Mouse (Mus musculus): ENCODE data around the gene Ncapg2.

Gene Ncapg2

DNA sequence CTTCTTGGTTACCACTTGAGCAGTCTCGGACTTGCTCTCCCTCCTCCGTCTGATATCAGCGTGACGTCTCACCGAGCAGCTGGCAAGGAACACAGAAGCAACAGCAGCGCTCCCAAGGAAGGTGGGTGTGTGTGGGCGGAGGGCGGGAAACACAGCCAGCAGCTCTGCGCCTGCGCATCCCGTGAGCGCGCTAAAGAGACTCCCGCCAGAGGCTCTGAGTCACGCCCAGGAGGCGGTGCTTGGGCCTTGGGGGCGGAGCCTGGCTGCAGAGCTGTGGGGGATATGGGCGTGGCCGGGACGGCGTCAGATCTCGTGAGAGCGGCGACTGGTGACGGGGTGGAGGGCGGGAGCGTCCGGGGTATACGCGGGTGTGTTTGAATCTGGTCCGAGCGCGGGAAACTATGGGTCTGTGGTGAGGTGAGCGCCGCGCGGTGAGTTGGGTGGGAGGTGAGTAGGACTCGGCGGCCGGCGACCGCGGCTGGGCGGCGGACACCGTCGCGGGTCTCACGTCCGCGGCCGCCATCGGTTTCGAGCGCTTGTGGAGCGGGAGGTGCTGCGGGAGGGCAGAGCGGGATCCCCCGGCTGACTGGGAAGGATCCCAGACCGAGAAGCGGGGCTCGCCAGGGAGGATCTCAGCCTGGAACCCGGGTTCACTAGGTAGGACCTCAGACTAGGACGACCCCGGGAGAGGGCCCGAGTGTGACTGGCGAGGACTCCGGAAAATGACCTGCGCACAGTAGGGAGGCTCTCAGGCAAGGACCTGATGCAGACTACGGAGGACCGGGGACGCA is at the start of gene Ncapg2:
Ncapg2 (plus strand) TSS at position 358 of the 791 bp plus-strand sequence.
- DNase-seq, result peak; percentile 97 to 98

DNA sequence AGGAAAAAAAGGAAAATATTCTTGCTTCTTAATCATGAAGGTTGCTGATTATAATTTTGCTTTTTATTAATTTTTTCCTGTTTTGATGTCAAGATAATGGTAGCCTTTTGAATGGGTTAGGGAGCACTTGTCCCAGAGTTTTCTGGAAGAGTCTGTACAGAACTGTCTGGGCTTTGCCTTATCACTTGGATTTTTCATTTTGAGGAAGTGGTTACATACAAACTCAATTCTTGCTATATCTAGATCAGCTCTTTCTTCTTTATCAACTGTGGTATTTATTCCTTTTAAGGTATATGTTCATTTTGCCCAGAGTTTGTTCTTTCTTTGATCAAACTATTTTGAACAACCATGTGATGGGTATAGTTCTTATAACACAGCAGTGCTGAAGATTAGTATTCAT is 43.1 kb upstream of the Ncapg2 start:
- no peak for DNase-seq

DNA sequence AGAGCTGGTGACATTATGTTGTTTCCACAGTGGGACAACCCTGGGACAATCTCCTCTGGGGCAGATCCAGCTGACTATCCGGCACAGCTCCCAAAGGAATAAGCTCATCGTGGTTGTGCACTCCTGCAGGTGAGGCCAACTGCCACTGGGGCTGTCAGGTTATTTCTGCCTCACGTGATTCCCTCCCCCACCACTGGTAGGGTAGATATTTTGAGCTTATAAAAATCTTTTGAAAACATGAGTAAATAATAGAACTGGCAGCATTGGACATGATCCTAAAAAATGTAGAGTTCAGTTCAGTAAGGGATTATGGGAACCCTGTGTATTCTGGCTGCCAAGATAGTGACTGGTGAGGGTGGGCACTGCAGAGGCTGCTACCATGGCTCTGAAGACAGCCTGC is 38.3 kb upstream of the Ncapg2 start:
- no peak for DNase-seq

DNA sequence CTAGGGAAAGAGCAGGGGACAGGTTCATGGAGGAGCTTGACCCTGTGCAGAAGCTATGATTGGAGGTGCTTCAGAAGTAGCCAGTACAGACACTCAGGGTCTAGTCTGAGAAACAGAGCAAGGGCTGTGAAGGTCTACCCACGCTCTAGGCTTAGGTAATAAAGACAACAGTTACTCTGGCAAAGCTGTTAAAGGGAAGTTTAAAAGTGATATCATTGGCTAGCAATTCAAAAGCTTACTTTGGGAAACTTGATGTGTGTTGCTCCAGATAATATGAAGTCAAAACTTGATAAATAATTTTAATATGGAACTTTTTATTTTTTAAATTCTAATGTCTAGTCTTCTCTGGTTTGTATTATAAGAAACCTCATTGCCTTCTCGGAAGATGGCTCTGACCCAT is 37.9 kb upstream of the Ncapg2 start:
- no peak for DNase-seq

- no peak for DNase-seq
Observed at GRCm38 (mm10) chr12:116368857-116369256, 36.3 kb upstream of the Ncapg2 start.

GRCm38 (mm10) chr12:116383101-116383500 is 22.1 kb upstream of the Ncapg2 start:
- DNase-seq, result no peak

DNA sequence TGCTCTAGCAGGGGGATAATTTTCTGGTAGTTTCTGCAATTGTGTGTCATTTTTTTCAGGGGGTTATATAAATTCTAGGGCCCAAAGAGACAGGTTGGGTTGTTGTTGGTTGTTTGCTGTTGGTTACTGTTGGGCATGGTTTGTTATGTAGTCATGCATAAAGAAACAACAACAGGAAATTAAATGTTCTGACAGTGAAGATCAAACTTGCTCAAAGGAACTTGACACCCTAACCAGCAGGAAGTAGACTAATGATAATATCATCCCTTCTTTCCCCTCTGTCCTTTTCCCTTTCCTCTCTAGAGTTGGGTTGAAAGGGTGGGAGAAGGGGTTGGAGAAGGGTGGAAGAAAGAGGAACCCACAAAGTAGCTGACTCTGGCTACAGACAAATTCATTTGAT is 21.2 kb upstream of the Ncapg2 start:
- DNase-seq, result no peak

DNA sequence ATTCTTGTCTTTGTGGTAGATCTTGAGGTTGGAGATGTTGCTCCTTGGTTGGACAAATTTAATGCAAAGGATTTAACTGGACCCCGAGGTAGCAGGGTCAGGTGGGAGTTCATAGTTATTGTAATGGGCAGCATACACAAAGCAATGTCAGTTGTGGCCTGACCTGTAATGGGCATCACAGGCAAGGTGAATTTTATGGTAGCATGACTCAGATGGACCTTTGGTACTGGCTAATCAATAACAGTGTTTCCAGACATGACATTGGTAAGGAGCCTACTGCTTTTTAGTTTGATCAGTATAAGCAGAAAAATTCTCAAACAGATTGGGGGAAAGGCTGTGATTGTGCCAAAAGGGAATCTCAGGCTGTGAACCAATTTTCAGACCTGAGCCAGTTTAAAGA is 18.4 kb upstream of the Ncapg2 start:
- no peak for DNase-seq

DNA sequence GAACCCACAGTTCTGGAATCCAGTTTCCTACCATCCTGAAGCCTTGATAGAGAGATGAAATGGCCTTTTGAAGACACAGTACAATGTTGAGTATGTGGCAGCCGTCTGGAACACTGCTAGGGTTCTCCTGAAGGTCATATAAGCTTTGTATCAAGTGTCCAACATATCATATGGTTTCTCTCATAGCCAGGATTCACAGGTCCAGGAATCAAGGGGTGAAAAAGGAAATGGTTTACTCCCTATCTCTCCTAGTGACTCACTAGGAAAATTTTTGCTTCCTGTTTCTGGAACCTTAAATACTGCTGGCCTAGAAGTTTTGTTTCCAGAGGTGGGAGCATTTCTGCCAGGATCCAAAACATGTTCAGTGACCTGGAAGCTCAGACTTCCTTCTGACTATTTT is 15.3 kb upstream of the Ncapg2 start:
- no peak for DNase-seq

- no peak for DNase-seq
Observed at GRCm38 (mm10) chr12:116394327-116394726, 10.9 kb upstream of the Ncapg2 start.

DNA sequence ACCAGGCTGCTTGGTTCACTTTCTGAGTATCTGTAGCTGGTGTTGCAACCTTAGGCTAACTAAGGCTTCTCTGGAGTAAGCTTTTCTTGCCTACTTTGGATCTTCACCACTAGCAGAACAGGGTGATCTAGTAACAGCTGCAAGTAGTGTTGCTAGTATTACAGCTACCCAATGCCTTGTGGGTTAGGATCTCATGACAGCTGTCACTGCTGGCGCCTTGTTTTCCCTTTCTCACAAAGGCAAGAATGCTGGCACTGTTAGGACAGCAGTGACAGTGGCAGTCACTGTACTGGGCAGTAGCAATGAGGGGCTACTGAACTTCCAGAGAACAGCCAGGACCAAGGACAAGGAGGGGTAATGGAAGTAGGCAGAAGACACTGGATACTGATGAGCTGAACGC is 9.9 kb upstream of the Ncapg2 start:
- DNase-seq, result no peak

- no peak for DNase-seq
Observed at GRCm38 (mm10) chr12:116396072-116396695, 9.0 kb upstream of the Ncapg2 start.

DNA sequence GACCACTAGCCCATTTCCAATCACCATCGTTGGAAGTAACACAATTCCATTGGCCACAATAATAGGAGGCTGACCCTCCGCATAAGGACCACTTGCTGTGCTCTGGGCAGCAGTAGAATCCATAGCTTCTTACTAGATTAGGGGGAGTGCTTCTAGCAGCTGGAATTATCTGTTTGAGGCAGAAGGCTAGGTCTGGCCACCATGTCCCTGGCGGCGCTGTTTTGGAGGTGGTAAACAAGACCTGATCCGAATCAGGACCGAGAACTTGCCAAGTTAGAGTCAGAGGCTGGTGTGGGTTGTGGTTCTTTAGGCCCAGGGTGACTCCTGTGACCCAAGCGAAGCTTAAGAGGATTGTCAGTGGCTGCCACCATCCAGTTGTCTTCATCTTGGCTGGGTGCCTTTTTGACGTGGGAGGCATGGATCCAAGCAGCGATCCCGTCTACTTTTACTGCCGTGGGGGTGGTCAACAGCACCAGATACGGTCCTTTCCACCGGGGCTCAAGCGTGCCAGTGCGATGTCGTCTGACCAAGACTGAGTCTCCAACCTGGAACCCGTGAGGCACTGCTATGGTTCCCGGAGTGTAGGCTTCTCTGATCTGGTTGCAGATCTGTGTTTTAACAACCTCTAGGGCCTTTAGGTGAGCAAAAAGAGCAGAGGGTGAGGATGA is 1.1 kb upstream of the Ncapg2 start:
- DNase-seq, result peak; percentile 2 to 4

DNA sequence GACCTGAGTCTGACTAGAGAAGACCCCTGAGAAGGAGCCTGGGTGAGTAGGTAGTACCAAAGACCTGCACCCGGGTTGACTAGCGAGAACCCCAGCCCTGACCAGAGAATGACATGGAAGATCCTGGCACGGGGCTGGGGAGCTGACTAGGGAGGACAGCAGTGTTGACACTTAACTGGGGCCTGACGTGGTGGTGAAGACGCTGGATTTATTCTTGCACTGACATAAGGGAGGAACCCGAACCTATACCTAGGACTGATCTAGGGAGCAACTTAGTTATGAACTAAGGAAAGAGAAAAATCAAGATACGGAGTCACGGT is 594 bp downstream of the Ncapg2 start:
- DNase-seq, result no peak

- no peak for DNase-seq
Observed at GRCm38 (mm10) chr12:116407883-116408282, 2.7 kb downstream of the Ncapg2 start.

- no peak for DNase-seq
Observed at GRCm38 (mm10) chr12:116414941-116415340, 9.7 kb downstream of the Ncapg2 start.

- no peak for DNase-seq
Observed at GRCm38 (mm10) chr12:116416514-116416913, 11.3 kb downstream of the Ncapg2 start.

- DNase-seq, result no peak
Observed at GRCm38 (mm10) chr12:116421656-116422055, 16.5 kb downstream of the Ncapg2 start.

- no peak for DNase-seq
Observed at GRCm38 (mm10) chr12:116425392-116425791, 20.2 kb downstream of the Ncapg2 start.

DNA sequence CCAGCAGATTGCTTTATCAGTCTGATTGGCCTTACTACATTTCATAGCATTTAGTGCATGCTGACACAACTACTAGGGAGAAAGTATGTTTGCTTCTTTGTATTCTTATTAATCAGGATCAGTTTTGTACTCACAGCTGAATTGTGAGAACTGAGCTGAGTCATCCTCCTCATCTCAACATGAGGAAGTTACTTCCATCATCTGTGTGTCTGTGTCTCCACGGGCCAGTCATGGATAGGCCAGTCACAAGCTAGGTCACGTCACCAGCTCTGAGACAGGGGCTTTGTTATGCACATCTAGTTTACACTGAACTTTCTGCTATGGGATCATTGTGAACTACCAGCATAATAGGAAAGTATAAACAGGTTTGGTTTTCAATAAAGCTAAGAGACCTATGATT is 28.5 kb downstream of the Ncapg2 start:
- DNase-seq, result no peak

GRCm38 (mm10) chr12:116435232-116435631 is 30.0 kb downstream of the Ncapg2 start:
- no peak for DNase-seq

- DNase-seq, result no peak
Observed at GRCm38 (mm10) chr12:116436125-116436524, 30.9 kb downstream of the Ncapg2 start.

GRCm38 (mm10) chr12:116438591-116438990 is 33.4 kb downstream of the Ncapg2 start:
- peak; percentile 55 to 64 for DNase-seq

- no peak for DNase-seq
Observed at GRCm38 (mm10) chr12:116442184-116442583, 37.0 kb downstream of the Ncapg2 start.
